Mouse (Mus musculus) E14TG2a.4 (cell line): ENCODE measurements around the gene Defb48.

Experiments used
- CTCF ChIP-seq: conservative IDR thresholded peaks from 2 replicates; pipeline ENCODE4 v1.5.1; 2014; ENCODE audit warnings: low read length
- POU5F1 ChIP-seq: IDR thresholded peaks from 2 replicates; pipeline ENCODE4 v1.6.1; 2014; ENCODE audit warnings: low read length, borderline replicate concordance

GRCm38 (mm10) chr14:62963632-62964031 is 20.7 kb downstream of the Defb48 start:
- TF ChIP-seq CTCF, result no peak
- TF ChIP-seq POU5F1, result no peak
